ENCODE assay signal across 14 mouse cellular contexts in genomic region chr8:126682817-126683554, GRCm38 (mm10).
A peak's percentile ranks its signal among the peaks of the same experiment; 100 is the strongest.
DNase-seq lines count a peak whose midpoint lies in the region; ATAC-seq and TF ChIP-seq lines count a peak whose summit lies in the region.
"Had no signal": no experiment of that assay in that cellular context is flagged by ENCODE, and none has a peak within 500 bp of the region (broad histone marks: within the 10 kb centered on the region; RNA-seq: fewer than 3 reads in every experiment).

No protein-coding gene starts in this region.

- H3K4me1 ChIP-seq in heart, embryonic 14.5 days (ENCODE audit: control insufficient read depth in 2 of 2, insufficient read depth in 2 of 2, low read length in 2 of 2): peaks cover 2 to 7% of the 10 kb centered on the region in 2 experiments; a peak in 2 of 4 replicates
- peaks cover 9% of the 10 kb centered on the region; the same call in 1 of the 2 replicates for H3K4me1 ChIP-seq in lung, postnatal 0 days (ENCODE audit: insufficient read depth, low read depth, low read length)
- H3K4me1 ChIP-seq in forebrain, embryonic 16.5 days (replicated peaks; ENCODE audit: control insufficient read depth, insufficient read depth, low read length): peaks cover 8% of the 10 kb centered on the region
- peaks cover 79% of the 10 kb centered on the region for H3K4me1 ChIP-seq in megakaryocyte, embryonic 14.5 days

- H3K27ac ChIP-seq in heart, embryonic 14.5 days (replicated peaks in 1 of 2; ENCODE audit: control insufficient read depth in 1 of 2, insufficient read depth in 1 of 2, low read depth in 2 of 2, low read length in 2 of 2): peak overlapping the region; percentile 36 to 41; a peak in 2 of 4 replicates
- peak overlapping the region; percentile 82 for H3K27ac ChIP-seq in lung, postnatal 0 days (ENCODE audit: low read length)
- H3K27ac ChIP-seq in forebrain, embryonic 16.5 days (ENCODE audit: low read length): peak overlapping the region; percentile 21; the same call in 1 of the 2 replicates

- H3K36me3 ChIP-seq in heart, embryonic 14.5 days (ENCODE audit: control insufficient read depth, insufficient read depth, low read length): no peaks in the 10 kb centered on the region
- H3K36me3 ChIP-seq in lung, postnatal 0 days (ENCODE audit: insufficient read depth, low read length): no peaks in the 10 kb centered on the region
- H3K36me3 ChIP-seq in forebrain, embryonic 16.5 days (ENCODE audit: control insufficient read depth, insufficient read depth): no peaks in the 10 kb centered on the region
- peaks cover 8% of the 10 kb centered on the region for H3K36me3 ChIP-seq in megakaryocyte, embryonic 14.5 days (replicated peaks; ENCODE audit: low read length)
- H3K36me3 ChIP-seq: hindbrain, embryonic 12.5 days; limb, embryonic 12.5 days had no signal

- no peak overlapping the region for H3K4me3 ChIP-seq in heart, embryonic 14.5 days (ENCODE audit: control insufficient read depth in 1 of 2, insufficient read depth in 1 of 2, low read depth in 1 of 2, low read length in 2 of 2)
- no peak overlapping the region for H3K4me3 ChIP-seq in lung, postnatal 0 days (ENCODE audit: low read depth, low read length)
- H3K4me3 ChIP-seq in forebrain, embryonic 16.5 days (replicated peaks; ENCODE audit: low read length): no peak overlapping the region
- H3K4me3 ChIP-seq in megakaryocyte, embryonic 14.5 days (replicated peaks): peak overlapping the region; percentile 70
- H3K4me3 ChIP-seq: hindbrain, embryonic 12.5 days; limb, embryonic 12.5 days had no signal

- DNase-seq in heart, adult 9 months (ENCODE audit: low spot score in 2 of 2): no peak
- DNase-seq in lung, postnatal 0 days (ENCODE audit: low spot score): no peak
- DNase-seq in lung, postnatal 25 days (ENCODE audit: low spot score): no peak
- DNase-seq in urinary bladder, postnatal 10 days (ENCODE audit: low spot score): no peak
- DNase-seq in spleen, postnatal 10 days (ENCODE audit: low spot score in 2 of 2): no peak
- DNase-seq: adrenal gland, postnatal 14 days; cerebellum, adult 11-12 months; embryo, embryonic 11 days; lung, embryonic 14.5 days had no signal

- no peaks in the 10 kb centered on the region for H3K9me3 ChIP-seq in heart, embryonic 14.5 days (ENCODE audit: control insufficient read depth, low read length)
- H3K9me3 ChIP-seq in lung, postnatal 0 days (ENCODE audit: low read length): no peaks in the 10 kb centered on the region
- H3K9me3 ChIP-seq in forebrain, embryonic 16.5 days (ENCODE audit: control insufficient read depth, low read length): no peaks in the 10 kb centered on the region
- peaks cover 17% of the 10 kb centered on the region for H3K9me3 ChIP-seq in megakaryocyte, embryonic 14.5 days
- H3K9me3 ChIP-seq: hindbrain, embryonic 12.5 days had no signal

- WGBS in heart, embryonic 14.5 days: 88% methylated on average over 9 of the region's 9 CpGs
- 84% methylated on average over 9 of the region's 9 CpGs for WGBS in lung, postnatal 0 days
- WGBS in forebrain, embryonic 16.5 days: 60% methylated on average over 9 of the region's 9 CpGs

- no peak overlapping the region for H3K9ac ChIP-seq in heart, embryonic 14.5 days (ENCODE audit: low read length)
- no peak overlapping the region for H3K9ac ChIP-seq in lung, postnatal 0 days (replicated peaks; ENCODE audit: low read depth)
- H3K9ac ChIP-seq in forebrain, embryonic 16.5 days (replicated peaks; ENCODE audit: low read depth, low read length): no peak overlapping the region
- H3K9ac ChIP-seq: hindbrain, embryonic 12.5 days; limb, embryonic 12.5 days; lung, embryonic 14.5 days had no signal

- TF ChIP-seq CTCF in lung, postnatal 0 days (IDR thresholded peaks at IDR 0.05): no peak

- no peak overlapping the region for H3K4me2 ChIP-seq in heart, embryonic 14.5 days (ENCODE audit: low read length)
- no peak overlapping the region for H3K4me2 ChIP-seq in lung, postnatal 0 days (replicated peaks; ENCODE audit: low read depth, low read length)
- H3K4me2 ChIP-seq in forebrain, embryonic 16.5 days (ENCODE audit: low read length): no peak overlapping the region
- H3K4me2 ChIP-seq: hindbrain, embryonic 12.5 days; limb, embryonic 12.5 days; lung, embryonic 14.5 days had no signal

- H3K27me3 ChIP-seq in heart, embryonic 14.5 days (ENCODE audit: control insufficient read depth, insufficient read depth, low read length): no peaks in the 10 kb centered on the region
- H3K27me3 ChIP-seq in lung, postnatal 0 days (replicated peaks; ENCODE audit: insufficient read depth, low read length): no peaks in the 10 kb centered on the region
- no peaks in the 10 kb centered on the region for H3K27me3 ChIP-seq in forebrain, embryonic 16.5 days (replicated peaks; ENCODE audit: control insufficient read depth, insufficient read depth, low read length)
- H3K27me3 ChIP-seq in megakaryocyte, embryonic 14.5 days (replicated peaks): peaks cover 6% of the 10 kb centered on the region
- H3K27me3 ChIP-seq: hindbrain, embryonic 12.5 days; limb, embryonic 12.5 days had no signal

- TF ChIP-seq EP300 in lung, postnatal 0 days (IDR thresholded peaks at IDR 0.05): no peak

- no peak for ATAC-seq in heart, embryonic 14.5 days (ENCODE audit: insufficient number of reproducible peaks, insufficient read depth, low FRiP score, low read depth)
- ATAC-seq in lung, postnatal 0 days: no peak
- ATAC-seq in forebrain, embryonic 16.5 days: peak; percentile 43; the same call in 1 of the 2 replicates

Comparison
In these comparisons a context has a peak if more than half of its experiments do, and no peak if none do; other contexts are left out.
1. H3K27ac ChIP-seq: peak in every context shown above with its lines; median percentile 82 in lung, postnatal 0 days; 38 in heart, embryonic 14.5 days; 21 in forebrain, embryonic 16.5 days.